Mouse (Mus musculus): Measurements from ENCODE around the gene Tmigd3. TPM values are rescaled to one million over a fixed set of nuclear protein-coding genes. Genes with fewer than 3 reads are reported as not detected.
A peak's percentile ranks its signal among the peaks of the same experiment; 100 is the strongest.
"Not testable (repeated sequence)": the region's sequence is repeated elsewhere in the genome, so short reads cannot be mapped to it uniquely, and the experiment has no call there.

Tmigd3 gene
- polyA plus RNA-seq, 1 experiment from 2014 or later: 0.32 TPM

GRCm38 (mm10) chr3:105916455-105916854 is 45.8 kb downstream of the Tmigd3 start:
- not testable (repeated sequence) for H3K4me3 ChIP-seq (ENCODE audit: low read length); H3K9me3 ChIP-seq (replicated peaks; ENCODE audit: control insufficient read depth, low read length); H3K27ac ChIP-seq (ENCODE audit: low read length); H3K36me3 ChIP-seq (ENCODE audit: control insufficient read depth, insufficient read depth); H3K27me3 ChIP-seq (ENCODE audit: control insufficient read depth, insufficient read depth, low read length); H3K4me2 ChIP-seq (ENCODE audit: low read depth, low read length); H3K9ac ChIP-seq (ENCODE audit: low read length); ATAC-seq (replicated peaks; ENCODE audit: extremely low read depth, insufficient read depth, low FRiP score)
- peaks cover 24% of the 10 kb centered on the region for H3K4me1 ChIP-seq (ENCODE audit: control insufficient read depth, insufficient read depth, low read length)

GRCm38 (mm10) chr3:105917656-105918354 is 47.1 kb downstream of the Tmigd3 start:
- no peak overlapping the region for H3K4me3 ChIP-seq (ENCODE audit: low read length)
- ATAC-seq (replicated peaks; ENCODE audit: extremely low read depth, insufficient read depth, low FRiP score): no peak
- peaks cover 24% of the 10 kb centered on the region for H3K4me1 ChIP-seq (ENCODE audit: control insufficient read depth, insufficient read depth, low read length)
- no peak overlapping the region for H3K27ac ChIP-seq (ENCODE audit: low read length)
- no peak overlapping the region for H3K4me2 ChIP-seq (ENCODE audit: low read depth, low read length)
- no peaks in the 10 kb centered on the region for H3K36me3 ChIP-seq (ENCODE audit: control insufficient read depth, insufficient read depth)
- H3K9me3 ChIP-seq (replicated peaks; ENCODE audit: control insufficient read depth, low read length): no peaks in the 10 kb centered on the region
- H3K27me3 ChIP-seq (ENCODE audit: control insufficient read depth, insufficient read depth, low read length): no peaks in the 10 kb centered on the region
- H3K9ac ChIP-seq (ENCODE audit: low read length): no peak overlapping the region
- WGBS: 40% methylated on average over 10 of the region's 10 CpGs

- H3K4me3 ChIP-seq (ENCODE audit: low read length): no peak overlapping the region
- no peaks in the 10 kb centered on the region for H3K9me3 ChIP-seq (replicated peaks; ENCODE audit: control insufficient read depth, low read length)
- no peaks in the 10 kb centered on the region for H3K36me3 ChIP-seq (ENCODE audit: control insufficient read depth, insufficient read depth)
- ATAC-seq (replicated peaks; ENCODE audit: extremely low read depth, insufficient read depth, low FRiP score): no peak
- 53% methylated on average over 3 of the region's 3 CpGs for WGBS
- no peak overlapping the region for H3K4me2 ChIP-seq (ENCODE audit: low read depth, low read length)
- no peaks in the 10 kb centered on the region for H3K27me3 ChIP-seq (ENCODE audit: control insufficient read depth, insufficient read depth, low read length)
- peaks cover 24% of the 10 kb centered on the region for H3K4me1 ChIP-seq (ENCODE audit: control insufficient read depth, insufficient read depth, low read length)
- no peak overlapping the region for H3K27ac ChIP-seq (ENCODE audit: low read length)
- no peak overlapping the region for H3K9ac ChIP-seq (ENCODE audit: low read length)
Measured at GRCm38 (mm10) chr3:105918355-105918745, 47.6 kb downstream of the Tmigd3 start.

GRCm38 (mm10) chr3:105920743-105921142 is 50.0 kb downstream of the Tmigd3 start:
- not testable (repeated sequence) for H3K4me1 ChIP-seq (ENCODE audit: control insufficient read depth, insufficient read depth, low read length); ATAC-seq (replicated peaks; ENCODE audit: extremely low read depth, insufficient read depth, low FRiP score); H3K36me3 ChIP-seq (ENCODE audit: control insufficient read depth, insufficient read depth); H3K4me2 ChIP-seq (ENCODE audit: low read depth, low read length); H3K27ac ChIP-seq (ENCODE audit: low read length); H3K9ac ChIP-seq (ENCODE audit: low read length); H3K27me3 ChIP-seq (ENCODE audit: control insufficient read depth, insufficient read depth, low read length); H3K9me3 ChIP-seq (replicated peaks; ENCODE audit: control insufficient read depth, low read length); H3K4me3 ChIP-seq (ENCODE audit: low read length)

DNA sequence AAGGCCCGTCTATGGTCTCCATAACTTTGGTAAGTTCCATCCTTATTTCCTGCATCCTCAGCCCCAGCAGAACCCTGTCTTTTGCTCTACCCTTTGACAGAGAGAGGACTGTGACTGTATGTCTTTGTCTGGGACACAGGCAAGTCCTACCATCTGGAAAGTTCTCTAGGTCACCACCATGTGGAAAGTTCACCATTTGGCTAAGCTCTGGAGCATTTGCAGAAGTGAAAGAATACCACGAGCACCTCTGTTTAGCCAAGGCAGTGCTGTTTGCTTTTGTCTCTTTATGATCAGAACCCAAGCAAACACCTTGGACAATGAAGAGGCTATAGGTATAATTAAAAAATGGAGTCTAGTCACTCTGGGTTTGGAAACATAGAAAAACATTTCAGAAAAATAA is 51.3 kb downstream of the Tmigd3 start:
- Histone ChIP-seq H3K4me3 (ENCODE audit: low read length) (no peak overlapping the region), H3K9me3 (replicated peaks; ENCODE audit: control insufficient read depth, low read length) (no peaks in the 10 kb centered on the region), H3K9ac (ENCODE audit: low read length) (no peak overlapping the region), H3K27ac (ENCODE audit: low read length) (no peak overlapping the region), H3K36me3 (ENCODE audit: control insufficient read depth, insufficient read depth) (no peaks in the 10 kb centered on the region), H3K4me2 (ENCODE audit: low read depth, low read length) (no peak overlapping the region), H3K4me1 (ENCODE audit: control insufficient read depth, insufficient read depth, low read length) (peaks cover 8% of the 10 kb centered on the region; the same call in 1 of the 2 replicates), H3K27me3 (ENCODE audit: control insufficient read depth, insufficient read depth, low read length) (no peaks in the 10 kb centered on the region)
- no peak for ATAC-seq (replicated peaks; ENCODE audit: extremely low read depth, insufficient read depth, low FRiP score)
- 56% methylated on average over 2 of the region's 2 CpGs for WGBS

- 74% methylated on average over 9 of the region's 9 CpGs for WGBS
- Histone ChIP-seq H3K9me3 (replicated peaks; ENCODE audit: control insufficient read depth, low read length) (no peaks in the 10 kb centered on the region), H3K4me3 (ENCODE audit: low read length) (no peak overlapping the region), H3K27ac (ENCODE audit: low read length) (no peak overlapping the region), H3K4me2 (ENCODE audit: low read depth, low read length) (no peak overlapping the region), H3K4me1 (ENCODE audit: control insufficient read depth, insufficient read depth, low read length) (no peaks in the 10 kb centered on the region), H3K9ac (ENCODE audit: low read length) (no peak overlapping the region), H3K36me3 (ENCODE audit: control insufficient read depth, insufficient read depth) (no peaks in the 10 kb centered on the region), H3K27me3 (ENCODE audit: control insufficient read depth, insufficient read depth, low read length) (no peaks in the 10 kb centered on the region)
- ATAC-seq (replicated peaks; ENCODE audit: extremely low read depth, insufficient read depth, low FRiP score): no peak
Measured at GRCm38 (mm10) chr3:105924616-105925015, 53.9 kb downstream of the Tmigd3 start.

GRCm38 (mm10) chr3:105927561-105928194 is 57.0 kb downstream of the Tmigd3 start:
- no peaks in the 10 kb centered on the region for H3K36me3 ChIP-seq (ENCODE audit: control insufficient read depth, insufficient read depth)
- no peak overlapping the region for H3K9ac ChIP-seq (ENCODE audit: low read length)
- H3K4me1 ChIP-seq (ENCODE audit: control insufficient read depth, insufficient read depth, low read length): no peaks in the 10 kb centered on the region
- no peak overlapping the region for H3K4me2 ChIP-seq (ENCODE audit: low read depth, low read length)
- H3K9me3 ChIP-seq (replicated peaks; ENCODE audit: control insufficient read depth, low read length): no peaks in the 10 kb centered on the region
- ATAC-seq (replicated peaks; ENCODE audit: extremely low read depth, insufficient read depth, low FRiP score): no peak
- WGBS: 79% methylated on average over 7 of the region's 7 CpGs
- no peak overlapping the region for H3K4me3 ChIP-seq (ENCODE audit: low read length)
- H3K27ac ChIP-seq (ENCODE audit: low read length): no peak overlapping the region
- no peaks in the 10 kb centered on the region for H3K27me3 ChIP-seq (ENCODE audit: control insufficient read depth, insufficient read depth, low read length)

- WGBS: 80% methylated on average over 3 of the region's 3 CpGs
- no peak overlapping the region for H3K4me2 ChIP-seq (ENCODE audit: low read depth, low read length)
- no peaks in the 10 kb centered on the region for H3K4me1 ChIP-seq (ENCODE audit: control insufficient read depth, insufficient read depth, low read length)
- H3K4me3 ChIP-seq (ENCODE audit: low read length): no peak overlapping the region
- no peaks in the 10 kb centered on the region for H3K36me3 ChIP-seq (ENCODE audit: control insufficient read depth, insufficient read depth)
- no peak overlapping the region for H3K27ac ChIP-seq (ENCODE audit: low read length)
- no peaks in the 10 kb centered on the region for H3K27me3 ChIP-seq (ENCODE audit: control insufficient read depth, insufficient read depth, low read length)
- ATAC-seq (replicated peaks; ENCODE audit: extremely low read depth, insufficient read depth, low FRiP score): 0 out of 2 replicates have a peak, but pooled peaks have one; percentile 19
- no peaks in the 10 kb centered on the region for H3K9me3 ChIP-seq (replicated peaks; ENCODE audit: control insufficient read depth, low read length)
- no peak overlapping the region for H3K9ac ChIP-seq (ENCODE audit: low read length)
Measured at GRCm38 (mm10) chr3:105928195-105928569, 57.5 kb downstream of the Tmigd3 start.

- no peak overlapping the region for H3K27ac ChIP-seq (ENCODE audit: low read length)
- H3K36me3 ChIP-seq (ENCODE audit: control insufficient read depth, insufficient read depth): no peaks in the 10 kb centered on the region
- no peak overlapping the region for H3K4me3 ChIP-seq (ENCODE audit: low read length)
- H3K4me2 ChIP-seq (ENCODE audit: low read depth, low read length): no peak overlapping the region
- 80% methylated on average over 6 of the region's 6 CpGs for WGBS
- H3K9me3 ChIP-seq (replicated peaks; ENCODE audit: control insufficient read depth, low read length): no peaks in the 10 kb centered on the region
- ATAC-seq (replicated peaks; ENCODE audit: extremely low read depth, insufficient read depth, low FRiP score): no peak
- no peaks in the 10 kb centered on the region for H3K27me3 ChIP-seq (ENCODE audit: control insufficient read depth, insufficient read depth, low read length)
- no peaks in the 10 kb centered on the region for H3K4me1 ChIP-seq (ENCODE audit: control insufficient read depth, insufficient read depth, low read length)
- H3K9ac ChIP-seq (ENCODE audit: low read length): no peak overlapping the region
Measured at GRCm38 (mm10) chr3:105928781-105929180, 58.1 kb downstream of the Tmigd3 start.
